Mouse (Mus musculus) ES-Bruce4 (cell line): ENCODE measurements around the gene Dnah8. TPM values are rescaled to one million over a fixed set of nuclear protein-coding genes. Genes with fewer than 3 reads are reported as not detected.
A peak's percentile ranks its signal among the peaks of the same experiment; 100 is the strongest.

Source experiments
- H3K27ac ChIP-seq: 2 replicates; pipeline ENCODE4 v1.5.1; 2012; ENCODE audit warnings: low read length, inconsistent platforms; ENCODE audit not compliant: insufficient read depth
- H3K27me3 ChIP-seq: 2 replicates; pipeline ENCODE4 v1.6.1; 2012; ENCODE audit warnings: mild to moderate bottlenecking, low read length, inconsistent platforms; ENCODE audit not compliant: control insufficient read depth, poor library complexity, insufficient read depth, severe bottlenecking
- H3K36me3 ChIP-seq: 2 replicates; pipeline ENCODE4 v1.6.1; 2012; ENCODE audit warnings: inconsistent platforms, mild to moderate bottlenecking, low read length, moderate library complexity; ENCODE audit not compliant: control insufficient read depth, poor library complexity, insufficient read depth, severe bottlenecking
- H3K4me1 ChIP-seq: one replicate; pipeline ENCODE4 v1.8.1; 2011; ENCODE audit warnings: low read length; ENCODE audit not compliant: control insufficient read depth, insufficient read depth
- H3K4me3 ChIP-seq: 2 replicates; pipeline ENCODE4 v1.5.1; 2011; ENCODE audit warnings: low read depth, mild to moderate bottlenecking, low read length
- H3K9ac ChIP-seq: 2 replicates; pipeline ENCODE4 v1.6.1; 2012; ENCODE audit warnings: low read depth, mild to moderate bottlenecking, inconsistent platforms; ENCODE audit not compliant: poor library complexity, severe bottlenecking
- H3K9me3 ChIP-seq: replicated peaks from 2 replicates; pipeline ENCODE4 v1.6.1; 2012; ENCODE audit warnings: mild to moderate bottlenecking, low read length, inconsistent platforms; ENCODE audit not compliant: control insufficient read depth, poor library complexity, insufficient read depth, severe bottlenecking
- CTCF ChIP-seq: IDR thresholded peaks from one replicate; pipeline ENCODE4 v1.8.1; 2011; ENCODE audit warnings: low read depth, low read length
- EP300 ChIP-seq: IDR thresholded peaks from 2 replicates; pipeline ENCODE4 v1.6.1; 2011; ENCODE audit warnings: low read depth, low read length; ENCODE audit not compliant: insufficient read depth
- POLR2A ChIP-seq: IDR thresholded peaks from one replicate; pipeline ENCODE4 v1.8.1; 2011; ENCODE audit warnings: low read length; ENCODE audit not compliant: insufficient read depth
- polyA plus RNA-seq: library from polyadenylated mRNA; stranded (reverse); fragments of >200 nt; gene quantifications from 2 replicates; pipeline ENCODE4 v1.2.4, GENCODE M21; 2011; ENCODE audit warnings: low read depth; ENCODE audit not compliant: missing spikeins, insufficient read depth, insufficient read length

Dnah8 gene
- polyA plus RNA-seq, 1 experiment, result 25.8 TPM

DNA sequence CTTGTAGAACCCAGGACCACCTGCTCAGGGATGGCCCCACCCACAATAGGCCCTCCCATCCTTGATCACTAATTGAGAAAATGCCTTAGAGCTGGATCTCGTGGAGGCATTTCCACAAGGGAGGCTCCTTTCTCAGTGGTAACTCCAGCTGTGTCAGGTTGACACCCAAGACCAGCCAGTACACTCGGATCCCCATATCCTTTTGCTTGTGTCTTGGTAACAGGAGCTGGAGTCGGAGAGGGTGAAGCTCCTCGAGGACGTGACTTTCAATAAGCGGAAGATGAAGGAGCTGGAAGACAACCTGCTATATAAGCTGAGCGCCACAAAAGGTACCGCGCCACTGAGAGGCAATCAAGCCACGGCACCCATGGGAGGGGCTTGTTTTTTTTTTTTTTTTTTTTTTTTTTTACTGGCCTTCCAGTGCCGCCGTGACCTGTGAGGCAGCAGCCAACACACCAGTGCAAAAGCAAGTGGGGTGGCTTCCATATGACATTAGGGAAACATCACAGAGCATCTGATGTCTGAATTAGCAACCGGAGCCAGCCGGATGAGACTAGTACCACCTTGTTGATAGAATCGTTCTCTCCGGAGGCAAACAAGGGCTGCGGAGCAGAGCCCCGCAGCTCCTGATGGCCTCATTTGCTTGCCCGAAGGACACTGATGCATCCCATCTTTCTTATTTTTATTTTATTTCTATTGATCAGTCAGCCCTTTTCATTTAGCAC, 176.3 kb downstream of the Dnah8 start:
- H3K9ac ChIP-seq, result no peak overlapping the region
- no peak overlapping the region for H3K4me3 ChIP-seq
- no peaks in the 10 kb centered on the region for H3K4me1 ChIP-seq
- H3K27ac ChIP-seq, result no peak overlapping the region
- TF ChIP-seq EP300, result no peak
- TF ChIP-seq POLR2A, result no peak
- no peak for TF ChIP-seq CTCF
- H3K9me3 ChIP-seq, result no peaks in the 10 kb centered on the region
- H3K27me3 ChIP-seq, result no peaks in the 10 kb centered on the region
- no peaks in the 10 kb centered on the region for H3K36me3 ChIP-seq

GRCm38 (mm10) chr17:30803668-30804067, 179.5 kb downstream of the Dnah8 start:
- H3K36me3 ChIP-seq, result no peaks in the 10 kb centered on the region
- TF ChIP-seq POLR2A, result no peak
- TF ChIP-seq CTCF, result peak; percentile 76
- TF ChIP-seq EP300, result no peak
- H3K4me3 ChIP-seq, result no peak overlapping the region
- no peaks in the 10 kb centered on the region for H3K4me1 ChIP-seq
- H3K9me3 ChIP-seq, result no peaks in the 10 kb centered on the region
- no peak overlapping the region for H3K27ac ChIP-seq
- H3K9ac ChIP-seq, result no peak overlapping the region
- no peaks in the 10 kb centered on the region for H3K27me3 ChIP-seq

GRCm38 (mm10) chr17:30804955-30805354, 180.8 kb downstream of the Dnah8 start:
- Histone ChIP-seq H3K4me1 (no peaks in the 10 kb centered on the region), H3K4me3 (no peak overlapping the region), H3K36me3 (no peaks in the 10 kb centered on the region), H3K9ac (no peak overlapping the region), H3K9me3 (no peaks in the 10 kb centered on the region), H3K27ac (no peak overlapping the region), H3K27me3 (no peaks in the 10 kb centered on the region)
- no peak for TF ChIP-seq POLR2A
- TF ChIP-seq CTCF, result no peak
- no peak for TF ChIP-seq EP300

- no peaks in the 10 kb centered on the region for H3K4me1 ChIP-seq
- no peak overlapping the region for H3K27ac ChIP-seq
- H3K4me3 ChIP-seq, result no peak overlapping the region
- no peaks in the 10 kb centered on the region for H3K27me3 ChIP-seq
- H3K9ac ChIP-seq, result no peak overlapping the region
- H3K9me3 ChIP-seq, result no peaks in the 10 kb centered on the region
- TF ChIP-seq POLR2A (no peak), EP300 (no peak), CTCF (no peak)
- no peaks in the 10 kb centered on the region for H3K36me3 ChIP-seq
These were observed 181.4 kb downstream of the Dnah8 start for GRCm38 (mm10) chr17:30805511-30806059.

- Histone ChIP-seq H3K9me3 (no peaks in the 10 kb centered on the region), H3K4me3 (no peak overlapping the region), H3K9ac (no peak overlapping the region), H3K27me3 (no peaks in the 10 kb centered on the region), H3K4me1 (no peaks in the 10 kb centered on the region), H3K36me3 (no peaks in the 10 kb centered on the region), H3K27ac (no peak overlapping the region)
- TF ChIP-seq EP300 (no peak), POLR2A (no peak), CTCF (no peak)
These were observed 184.9 kb downstream of the Dnah8 start for GRCm38 (mm10) chr17:30808866-30809660.
